Mouse (Mus musculus) liver, adult 2 months (tissue): Measurements from ENCODE around the gene Poll.

Experiments
- CTCF ChIP-seq: fragments of 200-500 bp; IDR thresholded peaks from 2 replicates; pipeline ENCODE4 v1.5.1; 2011; ENCODE audit warnings: low read depth, low read length, control low read depth
- POLR2A ChIP-seq: fragments of 200-500 bp; IDR thresholded peaks from 2 replicates; pipeline ENCODE4 v1.6.1; 2011; ENCODE audit warnings: low read length, control low read depth; ENCODE audit not compliant: insufficient read depth; ENCODE audit errors: extremely low read depth

DNA sequence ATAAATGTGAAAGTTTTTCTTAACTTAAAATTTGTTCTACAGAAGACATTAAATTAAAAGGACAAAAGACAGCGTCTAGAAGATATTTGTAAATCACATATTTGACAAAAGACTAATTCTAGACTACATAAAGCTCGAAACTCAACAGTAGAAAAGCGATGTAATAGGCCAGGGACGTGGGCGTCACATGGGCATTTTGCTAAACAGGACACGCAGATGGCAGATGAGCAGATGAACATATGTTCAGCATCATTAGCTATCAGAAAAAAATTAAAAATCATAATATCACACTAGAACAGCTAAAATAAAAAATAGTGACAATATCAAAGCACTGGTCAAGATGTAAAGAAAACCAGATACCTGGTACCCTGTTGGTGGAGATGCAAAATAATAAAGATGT is 29.4 kb upstream of the Poll start:
- no peak for TF ChIP-seq POLR2A
- TF ChIP-seq CTCF = no peak
